Mouse (Mus musculus): Measurements from ENCODE around the gene Arl10. TPM values are rescaled to one million over a fixed set of nuclear protein-coding genes. Genes with fewer than 3 reads are reported as not detected.

The Arl10 gene
- polyA plus RNA-seq, 2 experiments = 22.1 to 33.4 TPM

DNA sequence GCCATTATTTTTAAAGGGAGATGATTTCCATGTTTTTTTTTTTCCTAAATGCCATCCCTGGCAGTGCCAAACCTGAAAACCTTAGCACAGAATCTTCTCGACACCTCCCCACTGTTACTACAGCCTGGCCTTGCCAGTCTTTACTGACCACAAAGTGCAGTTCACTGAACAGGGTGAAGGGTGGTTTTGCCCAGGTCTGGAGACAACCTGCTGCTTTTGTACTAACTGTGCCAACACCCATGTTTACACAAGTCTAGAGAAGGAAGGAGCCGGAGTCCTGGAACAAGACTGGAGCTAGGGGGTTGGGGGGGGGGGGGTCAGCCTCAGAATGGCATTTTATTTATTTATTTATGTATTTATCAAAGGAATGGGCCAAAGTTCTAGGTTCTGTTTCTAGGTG is 6.6 kb downstream of the Arl10 start:
- DNase-seq (ENCODE audit: low spot score) = no peak
- Histone ChIP-seq H3K4me1 (ENCODE audit: control insufficient read depth, insufficient read depth, low read length) (0 out of 2 replicates have a peak, but pooled peaks cover 3% of the 10 kb centered on the region), H3K9ac (ENCODE audit: low read depth, low read length, severe bottlenecking) (no peak overlapping the region), H3K27me3 (ENCODE audit: control insufficient read depth, insufficient read depth, low read length) (no peaks in the 10 kb centered on the region), H3K4me2 (replicated peaks; ENCODE audit: low read depth, low read length, severe bottlenecking) (no peak overlapping the region), H3K9me3 (ENCODE audit: control insufficient read depth, low read length) (no peaks in the 10 kb centered on the region), H3K27ac (replicated peaks; ENCODE audit: low read depth, low read length) (no peak overlapping the region), H3K4me3 (replicated peaks; ENCODE audit: low read length) (no peak overlapping the region), H3K36me3 (ENCODE audit: control insufficient read depth, insufficient read depth, low read length) (peaks cover 87% of the 10 kb centered on the region)
- no peak for ATAC-seq (ENCODE audit: low FRiP score, low read depth)
- TF ChIP-seq POLR2A (IDR thresholded peaks at IDR 0.05; ENCODE audit: borderline replicate concordance, extremely low read depth, insufficient read depth, insufficient read length) = no peak
- WGBS = 77% methylated on average over 2 of the region's 2 CpGs

DNA sequence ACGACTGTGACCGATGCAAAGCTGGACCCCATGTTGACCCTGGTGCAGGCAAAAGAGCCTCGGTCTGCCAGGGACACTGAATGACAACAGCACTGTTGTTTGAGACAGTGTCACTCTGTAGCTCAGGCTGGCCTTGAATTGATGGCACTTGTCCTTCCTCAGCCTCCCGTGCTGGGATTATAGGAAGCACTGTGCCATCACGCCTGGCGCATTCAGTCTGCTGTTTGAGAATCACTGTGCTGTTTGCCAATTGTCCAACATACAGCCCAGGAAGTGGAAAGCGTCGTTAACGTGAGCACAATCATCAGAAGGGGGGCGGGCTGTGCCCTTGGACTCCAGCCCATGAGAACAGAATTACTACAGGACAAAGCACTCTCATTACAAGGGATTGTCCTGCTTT is 7.3 kb downstream of the Arl10 start:
- WGBS = 84% methylated on average over 10 of the region's 10 CpGs
- no peak overlapping the region for H3K9ac ChIP-seq (ENCODE audit: low read depth, low read length, severe bottlenecking)
- ATAC-seq (ENCODE audit: low FRiP score, low read depth) = no peak
- H3K4me2 ChIP-seq (replicated peaks; ENCODE audit: low read depth, low read length, severe bottlenecking) = no peak overlapping the region
- no peak overlapping the region for H3K27ac ChIP-seq (replicated peaks; ENCODE audit: low read depth, low read length)
- no peak for TF ChIP-seq POLR2A (IDR thresholded peaks at IDR 0.05; ENCODE audit: borderline replicate concordance, extremely low read depth, insufficient read depth, insufficient read length)
- H3K36me3 ChIP-seq (ENCODE audit: control insufficient read depth, insufficient read depth, low read length) = peaks cover 90% of the 10 kb centered on the region
- H3K4me3 ChIP-seq (replicated peaks; ENCODE audit: low read length) = no peak overlapping the region
- DNase-seq (ENCODE audit: low spot score) = no peak
- no peaks in the 10 kb centered on the region for H3K27me3 ChIP-seq (ENCODE audit: control insufficient read depth, insufficient read depth, low read length)
- H3K9me3 ChIP-seq (ENCODE audit: control insufficient read depth, low read length) = no peaks in the 10 kb centered on the region
- no peaks in the 10 kb centered on the region for H3K4me1 ChIP-seq (ENCODE audit: control insufficient read depth, insufficient read depth, low read length)

DNA sequence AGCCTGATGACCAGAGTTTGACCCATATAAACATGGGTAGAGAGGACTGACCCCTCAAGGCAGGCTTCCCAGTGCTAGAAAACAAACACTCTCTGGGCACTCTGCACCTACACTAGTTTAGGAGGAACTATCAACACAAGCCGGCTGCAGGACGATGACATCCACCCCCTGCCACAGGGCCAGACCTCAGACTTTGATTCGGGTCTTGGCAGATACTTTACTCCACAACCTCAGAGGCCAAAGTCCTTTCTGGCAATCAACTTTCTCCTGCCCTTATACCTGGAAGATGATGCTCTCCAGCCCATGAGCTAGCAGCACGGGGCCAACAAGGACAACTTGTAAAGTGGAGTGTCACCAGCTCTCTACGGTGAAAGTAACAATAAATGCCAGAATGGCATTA is 8.0 kb downstream of the Arl10 start:
- TF ChIP-seq POLR2A (IDR thresholded peaks at IDR 0.05; ENCODE audit: borderline replicate concordance, extremely low read depth, insufficient read depth, insufficient read length) = no peak
- Histone ChIP-seq H3K36me3 (ENCODE audit: control insufficient read depth, insufficient read depth, low read length) (peaks cover 94% of the 10 kb centered on the region), H3K9ac (ENCODE audit: low read depth, low read length, severe bottlenecking) (no peak overlapping the region), H3K4me1 (ENCODE audit: control insufficient read depth, insufficient read depth, low read length) (no peaks in the 10 kb centered on the region), H3K4me3 (replicated peaks; ENCODE audit: low read length) (no peak overlapping the region), H3K27ac (replicated peaks; ENCODE audit: low read depth, low read length) (no peak overlapping the region), H3K27me3 (ENCODE audit: control insufficient read depth, insufficient read depth, low read length) (no peaks in the 10 kb centered on the region), H3K4me2 (replicated peaks; ENCODE audit: low read depth, low read length, severe bottlenecking) (no peak overlapping the region), H3K9me3 (ENCODE audit: control insufficient read depth, low read length) (no peaks in the 10 kb centered on the region)
- WGBS = 91% methylated on average over 5 of the region's 5 CpGs
- ATAC-seq (ENCODE audit: low FRiP score, low read depth) (no peak), DNase-seq (ENCODE audit: low spot score) (no peak)

DNA sequence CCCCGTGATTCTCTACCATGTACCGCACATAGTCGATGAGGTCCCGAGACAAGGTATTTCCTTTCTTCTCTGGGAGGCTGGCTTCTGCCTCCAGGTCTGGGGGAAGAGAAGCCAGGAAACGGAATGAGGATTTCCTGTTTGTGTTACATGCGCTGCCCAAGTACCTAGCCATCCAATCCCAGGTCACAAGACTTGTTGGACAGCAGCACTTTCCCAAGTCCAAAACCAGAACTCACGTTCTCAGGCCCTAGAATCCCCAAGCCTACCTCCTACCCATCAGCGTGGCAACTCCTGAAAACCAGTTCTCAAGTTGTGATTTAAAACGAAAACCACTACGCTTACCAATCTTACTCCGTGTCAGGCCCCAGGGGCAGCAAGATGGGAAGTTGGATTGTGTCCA is 11.0 kb downstream of the Arl10 start:
- 89% methylated on average over 11 of the region's 11 CpGs for WGBS
- Histone ChIP-seq H3K9ac (ENCODE audit: low read depth, low read length, severe bottlenecking) (no peak overlapping the region), H3K4me2 (replicated peaks; ENCODE audit: low read depth, low read length, severe bottlenecking) (no peak overlapping the region), H3K36me3 (ENCODE audit: control insufficient read depth, insufficient read depth, low read length) (peaks cover 72% of the 10 kb centered on the region), H3K9me3 (ENCODE audit: control insufficient read depth, low read length) (no peaks in the 10 kb centered on the region), H3K4me1 (ENCODE audit: control insufficient read depth, insufficient read depth, low read length) (peaks cover 7% of the 10 kb centered on the region), H3K27me3 (ENCODE audit: control insufficient read depth, insufficient read depth, low read length) (no peaks in the 10 kb centered on the region), H3K4me3 (replicated peaks; ENCODE audit: low read length) (no peak overlapping the region), H3K27ac (replicated peaks; ENCODE audit: low read depth, low read length) (no peak overlapping the region)
- ATAC-seq (ENCODE audit: low FRiP score, low read depth) = no peak
- DNase-seq (ENCODE audit: low spot score) = no peak
- no peak for TF ChIP-seq POLR2A (IDR thresholded peaks at IDR 0.05; ENCODE audit: borderline replicate concordance, extremely low read depth, insufficient read depth, insufficient read length)

DNA sequence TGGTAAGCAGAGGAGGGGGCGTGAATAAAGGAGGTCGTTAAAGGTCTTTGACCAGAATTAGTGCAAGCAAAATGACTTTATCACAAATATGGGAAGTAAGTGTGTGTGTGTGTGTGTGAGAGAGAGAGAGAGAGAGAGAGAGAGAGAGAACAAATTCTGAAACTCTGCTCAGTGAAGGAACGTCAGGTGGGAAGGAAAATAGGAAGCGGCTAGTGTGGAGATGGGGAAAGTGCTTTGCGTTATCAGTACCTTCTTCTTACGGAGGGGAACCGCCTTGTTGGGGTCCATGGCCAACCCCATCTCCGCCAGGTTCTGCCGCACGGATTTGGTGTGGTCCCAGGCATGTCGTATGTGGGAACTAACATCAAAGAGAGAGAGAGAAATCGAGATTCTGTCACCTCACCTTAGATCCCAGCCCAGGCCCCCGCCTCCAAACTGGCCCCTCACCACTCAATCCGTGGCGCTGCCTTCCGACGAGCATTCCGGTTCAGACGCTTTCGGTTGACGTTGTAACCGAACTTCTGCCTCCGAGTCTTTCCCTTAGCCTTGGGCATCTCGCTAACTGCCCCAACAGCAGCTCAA is 14.7 kb downstream of the Arl10 start:
- H3K4me1 ChIP-seq (ENCODE audit: control insufficient read depth, insufficient read depth, low read length) = peaks cover 14% of the 10 kb centered on the region
- H3K9ac ChIP-seq (ENCODE audit: low read depth, low read length, severe bottlenecking) = peak overlapping the region; percentile 61
- no peak overlapping the region for H3K27ac ChIP-seq (replicated peaks; ENCODE audit: low read depth, low read length)
- TF ChIP-seq POLR2A (IDR thresholded peaks at IDR 0.05; ENCODE audit: borderline replicate concordance, extremely low read depth, insufficient read depth, insufficient read length) = no peak
- no peaks in the 10 kb centered on the region for H3K9me3 ChIP-seq (ENCODE audit: control insufficient read depth, low read length)
- DNase-seq (ENCODE audit: low spot score) = no peak
- WGBS = 3% methylated on average over 24 of the region's 24 CpGs
- ATAC-seq (ENCODE audit: low FRiP score, low read depth) = peak; percentile 4; the same call in 1 of the 2 replicates
- H3K4me3 ChIP-seq (replicated peaks; ENCODE audit: low read length) = peak overlapping the region; percentile 80
- no peaks in the 10 kb centered on the region for H3K27me3 ChIP-seq (ENCODE audit: control insufficient read depth, insufficient read depth, low read length)
- peak overlapping the region; percentile 64 for H3K4me2 ChIP-seq (replicated peaks; ENCODE audit: low read depth, low read length, severe bottlenecking)
- H3K36me3 ChIP-seq (ENCODE audit: control insufficient read depth, insufficient read depth, low read length) = peaks cover 43% of the 10 kb centered on the region
